Mouse (Mus musculus) liver, postnatal 0 days (tissue): Measurements from ENCODE around the gene Fank1. TPM values are rescaled to one million over a fixed set of nuclear protein-coding genes. Genes with fewer than 3 reads are reported as not detected.

Experiments
- ATAC-seq: fragments of 200-750 bp; cut with Nextera tagmentation; 2 replicates; pipeline ENCODE4 v1.8.0; 2017; ENCODE audit warnings: mild to moderate bottlenecking, moderate library complexity
- DNase-seq: peaks from one replicate; pipeline ENCODE4 v3.0.0-alpha.2; 2016
- H3K27ac ChIP-seq: fragments of 300-500 bp; sonication (generic); 2 replicates; pipeline ENCODE4 v1.5.1; 2014; ENCODE audit warnings: antibody characterized with exemption, moderate library complexity, mild to moderate bottlenecking, low read depth
- H3K27me3 ChIP-seq: fragments of 300-500 bp; sonication (generic); 2 replicates; pipeline ENCODE4 v1.6.1; 2014; ENCODE audit warnings: low read length, control low read depth, mixed read lengths; ENCODE audit not compliant: insufficient read depth
- H3K36me3 ChIP-seq: fragments of 300-500 bp; sonication (generic); replicated peaks from 2 replicates; pipeline ENCODE4 v1.6.1; 2014; ENCODE audit warnings: mild to moderate bottlenecking, control low read depth, low read length, moderate library complexity, mixed read lengths; ENCODE audit not compliant: insufficient read depth
- H3K4me1 ChIP-seq: fragments of 300-500 bp; sonication (generic); 2 replicates; pipeline ENCODE4 v1.6.1; 2014; ENCODE audit warnings: antibody characterized with exemption, mild to moderate bottlenecking, control low read depth; ENCODE audit not compliant: insufficient read depth
- H3K4me2 ChIP-seq: fragments of 300-500 bp; sonication (generic); 2 replicates; pipeline ENCODE4 v1.6.1; 2014; ENCODE audit warnings: low read depth, mild to moderate bottlenecking, low read length, moderate library complexity, mixed read lengths
- H3K4me3 ChIP-seq: fragments of 300-500 bp; sonication (generic); 2 replicates; pipeline ENCODE4 v1.5.1; 2014; ENCODE audit warnings: low read depth, low read length
- H3K9ac ChIP-seq: fragments of 300-500 bp; sonication (generic); replicated peaks from 2 replicates; pipeline ENCODE4 v1.6.1; 2014; ENCODE audit warnings: mild to moderate bottlenecking, moderate library complexity
- H3K9me3 ChIP-seq: fragments of 300-500 bp; sonication (generic); 2 replicates; pipeline ENCODE4 v1.6.1; 2016; ENCODE audit warnings: mild to moderate bottlenecking, control low read depth, low read length, mixed read lengths
- CTCF ChIP-seq: sonication (generic); IDR thresholded peaks from 2 replicates; pipeline ENCODE4 v1.5.1; 2016; ENCODE audit warnings: antibody characterized with exemption, low read depth
- EP300 ChIP-seq: IDR thresholded peaks from 2 replicates; pipeline ENCODE4 v1.6.1; 2016; ENCODE audit warnings: antibody characterized with exemption, low read depth, mild to moderate bottlenecking
- WGBS: fragments of 180-500 bp; shearing (Covaris S2); extraction: QIAGEN DNeasy Blood & Tissue Kit; methylation state at CpG from one replicate; pipeline ENCODE4 v1.1.7; 2014; ENCODE audit not compliant: insufficient replicate concordance; 5-methylcytosine and 5-hydroxymethylcytosine counted together
- polyA plus RNA-seq: library from polyadenylated mRNA; unstranded; fragments of >200 nt; fragmentation: Nextera tagmentation; extraction: Ambion mirVana; gene quantifications from 2 replicates; pipeline ENCODE4 v1.2.1, GENCODE M21; 2015

Gene Fank1
- polyA plus RNA-seq, 1 experiment from 2014 or later: not detected

DNA sequence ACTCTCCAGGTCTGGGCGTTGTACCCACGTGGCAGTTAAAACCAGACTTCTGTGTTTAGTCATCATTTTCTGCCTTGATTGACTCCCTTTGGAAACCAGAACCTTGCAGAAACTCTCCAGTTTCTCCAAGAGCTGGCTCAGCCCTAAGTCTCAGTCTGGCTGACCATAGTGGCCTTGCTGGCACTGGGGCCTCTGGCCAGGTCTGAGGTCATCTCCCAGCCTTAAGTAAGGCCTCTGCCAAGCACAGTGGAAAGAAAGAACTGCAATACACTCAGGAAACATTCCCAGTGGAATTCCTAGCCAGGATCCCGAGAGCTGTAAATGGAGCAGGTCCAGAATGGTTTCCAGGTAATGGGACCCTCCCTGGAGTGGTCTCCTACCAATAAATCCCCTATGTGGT lies 152.3 kb downstream of the Fank1 start:
- Histone ChIP-seq H3K4me3 (no peak overlapping the region), H3K27me3 (no peaks in the 10 kb centered on the region), H3K27ac (no peak overlapping the region), H3K9me3 (no peaks in the 10 kb centered on the region), H3K4me1 (no peaks in the 10 kb centered on the region), H3K9ac (no peak overlapping the region), H3K4me2 (no peak overlapping the region), H3K36me3 (no peaks in the 10 kb centered on the region)
- TF ChIP-seq CTCF (no peak), EP300 (no peak)
- 70% methylated on average over 3 of the region's 3 CpGs for WGBS
- DNase-seq (no peak), ATAC-seq (no peak)

Other genes with a start within 250 kb of the Fank1 start
- not detected in 2 replicates for gene Tex36, start 174.7 kb upstream of the Fank1 start, polyA plus RNA-seq
- 3.9 and 4.5 TPM in 2 replicates for gene Edrf1, start 139.3 kb upstream of the Fank1 start, polyA plus RNA-seq
- 0.11 TPM in 1 of 2 replicates, not detected in the other for gene Mmp21, start 96.8 kb upstream of the Fank1 start, polyA plus RNA-seq
- gene Bccip, start 67.5 kb upstream of the Fank1 start, polyA plus RNA-seq: 68.7 and 70.3 TPM in 2 replicates
- 51.9 and 56.1 TPM in 2 replicates for gene Uros, start 66.8 kb upstream of the Fank1 start, polyA plus RNA-seq
- 5.2 and 5.5 TPM in 2 replicates for gene Dhx32, start 5.9 kb downstream of the Fank1 start, polyA plus RNA-seq